Mouse (Mus musculus) myocyte (in vitro differentiated cells): ENCODE measurements at regions not wholly inside any gene's neighbourhood (a gene's known extent, or its start where the extent isn't known, plus 50 kb on each side); places are given as distances from the start of the nearest gene placed in this dataset.

Experiments
- CEBPB ChIP-seq: IDR thresholded peaks from 2 replicates; pipeline ENCODE4 v1.6.1; 2011; ENCODE audit warnings: mild to moderate bottlenecking, moderate library complexity; ENCODE audit not compliant: poor library complexity, insufficient read depth, severe bottlenecking
- E2F4 ChIP-seq: IDR thresholded peaks from one replicate; pipeline ENCODE4 v1.6.1; 2011; ENCODE audit warnings: mild to moderate bottlenecking, control low read depth, moderate library complexity; ENCODE audit not compliant: insufficient read depth
- MAX ChIP-seq: IDR thresholded peaks from one replicate; pipeline ENCODE4 v1.6.1; 2011; ENCODE audit warnings: low read depth, mild to moderate bottlenecking, control low read depth
- POLR2A ChIP-seq: IDR thresholded peaks from one replicate; pipeline ENCODE4 v1.6.1; 2011; ENCODE audit warnings: low read depth, mild to moderate bottlenecking, control low read depth, moderate library complexity; ENCODE audit not compliant: insufficient read length
- POLR2AphosphoS2 ChIP-seq: IDR thresholded peaks from one replicate; pipeline ENCODE4 v1.6.1; 2011; ENCODE audit warnings: low read depth, control low read depth; ENCODE audit not compliant: insufficient read length
- TCF3 ChIP-seq: IDR thresholded peaks from one replicate; pipeline ENCODE4 v1.6.1; 2011; ENCODE audit warnings: low read depth, control low read depth; ENCODE audit not compliant: insufficient read length

- TF ChIP-seq E2F4 (no peak), POLR2A (no peak), MAX (no peak), POLR2AphosphoS2 (no peak), CEBPB (no peak), TCF3 (no peak)
These were observed 112.5 kb downstream of the Atp6v1g3 start for GRCm38 (mm10) chr1:138386001-138386400.
